Mouse (Mus musculus) embryonic fibroblast, embryonic 13.5 days (primary cell): Measurements from ENCODE around the gene Wnt3.

ENCODE experiments used
- CTCF ChIP-seq: IDR thresholded peaks from 2 replicates; pipeline ENCODE4 v1.5.1; 2011; ENCODE audit warnings: mild to moderate bottlenecking, control low read depth, low read length, moderate library complexity, borderline replicate concordance; ENCODE audit not compliant: insufficient read depth
- POLR2A ChIP-seq: IDR thresholded peaks from 2 replicates; pipeline ENCODE4 v1.6.1; 2011; ENCODE audit warnings: low read depth, mild to moderate bottlenecking, control low read depth, low read length, moderate library complexity

- TF ChIP-seq CTCF (no peak), POLR2A (no peak)
These were observed 80.3 kb downstream of the Wnt3 start for GRCm38 (mm10) chr11:103854294-103854693.
